Mouse (Mus musculus): ENCODE data around the gene Olfr1352. TPM values are rescaled to one million over a fixed set of nuclear protein-coding genes. Genes with fewer than 3 reads are reported as not detected.
"Not testable (repeated sequence)": the region's sequence is repeated elsewhere in the genome, so short reads cannot be mapped to it uniquely, and the experiment has no call there.

Olfr1352 gene
- polyA plus RNA-seq (2015; fragmentation: Nextera tagmentation; extraction: Ambion mirVana): not detected in 2 replicates

GRCm38 (mm10) chr10:78980750-78981149 lies at the start of gene Olfr1352:
Gene Olfr1352 (plus strand): TSS chr10:78981050.
- Histone ChIP-seq H3K4me3 (ENCODE audit: low read depth, low read length) (no peak within 1 kb of the TSS), H3K9me3 (replicated peaks; ENCODE audit: control insufficient read depth, low read length) (no peaks in the 10 kb centered on the region), H3K9ac (ENCODE audit: low read depth, low read length) (no peak within 1 kb of the TSS), H3K36me3 (ENCODE audit: control insufficient read depth, insufficient read depth) (no peaks in the 10 kb centered on the region), H3K4me2 (ENCODE audit: low read depth, low read length) (no peak within 1 kb of the TSS), H3K27me3 (ENCODE audit: control insufficient read depth, insufficient read depth, low read depth, low read length) (no peaks in the 10 kb centered on the region), H3K4me1 (ENCODE audit: control insufficient read depth, low read depth, low read length) (no peaks in the 10 kb centered on the region), H3K27ac (ENCODE audit: low read length) (no peak within 1 kb of the TSS)
- ATAC-seq (ENCODE audit: low read depth): no peak

GRCm38 (mm10) chr10:78950336-78950735 lies 30.5 kb upstream of the Olfr1352 start, which contains the start of gene Olfr8:
Gene Olfr8 (plus strand): TSS chr10:78950636.
- not testable (repeated sequence) for H3K36me3 ChIP-seq (ENCODE audit: control insufficient read depth, insufficient read depth); H3K27ac ChIP-seq (ENCODE audit: low read length); H3K9ac ChIP-seq (ENCODE audit: low read depth, low read length); H3K4me1 ChIP-seq (ENCODE audit: control insufficient read depth, low read depth, low read length); H3K27me3 ChIP-seq (ENCODE audit: control insufficient read depth, insufficient read depth, low read depth, low read length); H3K4me2 ChIP-seq (ENCODE audit: low read depth, low read length); H3K4me3 ChIP-seq (ENCODE audit: low read depth, low read length); H3K9me3 ChIP-seq (replicated peaks; ENCODE audit: control insufficient read depth, low read length); ATAC-seq (ENCODE audit: low read depth)
- 66% methylated on average over 1 of the region's 1 CpGs for WGBS (ENCODE audit: insufficient replicate concordance)

GRCm38 (mm10) chr10:78963009-78963408 lies 17.8 kb upstream of the Olfr1352 start, which contains the start of gene Olfr1353:
Gene Olfr1353 (plus strand): TSS chr10:78963309.
- H3K4me1 ChIP-seq (ENCODE audit: control insufficient read depth, low read depth, low read length); H3K4me3 ChIP-seq (ENCODE audit: low read depth, low read length): not testable (repeated sequence)

GRCm38 (mm10) chr10:79012172-79012571 lies 31.3 kb downstream of the Olfr1352 start, which contains the start of gene Olfr1351:
Gene Olfr1351 (plus strand): TSS chr10:79012472.
- no peak within 1 kb of the TSS for H3K4me2 ChIP-seq (ENCODE audit: low read depth, low read length)
- WGBS (ENCODE audit: insufficient replicate concordance): 33% methylated on average over 1 of the region's 1 CpGs
- H3K9me3 ChIP-seq (replicated peaks; ENCODE audit: control insufficient read depth, low read length): no peaks in the 10 kb centered on the region
- no peak within 1 kb of the TSS for H3K27ac ChIP-seq (ENCODE audit: low read length)
- H3K36me3 ChIP-seq (ENCODE audit: control insufficient read depth, insufficient read depth): no peaks in the 10 kb centered on the region
- no peak within 1 kb of the TSS for H3K4me3 ChIP-seq (ENCODE audit: low read depth, low read length)
- no peaks in the 10 kb centered on the region for H3K27me3 ChIP-seq (ENCODE audit: control insufficient read depth, insufficient read depth, low read depth, low read length)
- H3K9ac ChIP-seq (ENCODE audit: low read depth, low read length): no peak within 1 kb of the TSS
- ATAC-seq (ENCODE audit: low read depth): no peak
- no peaks in the 10 kb centered on the region for H3K4me1 ChIP-seq (ENCODE audit: control insufficient read depth, low read depth, low read length)

More at GRCm38 (mm10) chr10:78963009-78963408, 17.8 kb upstream of the Olfr1352 start, which contains the start of gene Olfr1353:
- not testable (repeated sequence) for H3K9ac ChIP-seq (ENCODE audit: low read depth, low read length); H3K27ac ChIP-seq (ENCODE audit: low read length); H3K4me2 ChIP-seq (ENCODE audit: low read depth, low read length); H3K27me3 ChIP-seq (ENCODE audit: control insufficient read depth, insufficient read depth, low read depth, low read length); H3K36me3 ChIP-seq (ENCODE audit: control insufficient read depth, insufficient read depth); H3K9me3 ChIP-seq (replicated peaks; ENCODE audit: control insufficient read depth, low read length); ATAC-seq (ENCODE audit: low read depth)

- no peaks in the 10 kb centered on the region for H3K36me3 ChIP-seq (ENCODE audit: control insufficient read depth, insufficient read depth)
- ATAC-seq (ENCODE audit: low read depth): no peak
- no peak within 1 kb of the TSS for H3K4me3 ChIP-seq (ENCODE audit: low read depth, low read length)
Measured at GRCm38 (mm10) chr10:79028441-79028840, 47.6 kb downstream of the Olfr1352 start, which contains the start of gene Olfr57. Gene Olfr57 (plus strand): TSS chr10:79028741.

More at GRCm38 (mm10) chr10:79028441-79028840, 47.6 kb downstream of the Olfr1352 start, which contains the start of gene Olfr57:
- Histone ChIP-seq H3K4me1 (ENCODE audit: control insufficient read depth, low read depth, low read length) (no peaks in the 10 kb centered on the region), H3K4me2 (ENCODE audit: low read depth, low read length) (no peak within 1 kb of the TSS), H3K9me3 (replicated peaks; ENCODE audit: control insufficient read depth, low read length) (no peaks in the 10 kb centered on the region), H3K9ac (ENCODE audit: low read depth, low read length) (no peak within 1 kb of the TSS), H3K27me3 (ENCODE audit: control insufficient read depth, insufficient read depth, low read depth, low read length) (no peaks in the 10 kb centered on the region), H3K27ac (ENCODE audit: low read length) (no peak within 1 kb of the TSS)

Other genes with a start within 250 kb of the Olfr1352 start
- gene Ccdc105, start 228.0 kb upstream of the Olfr1352 start, polyA plus RNA-seq (2015; fragmentation: Nextera tagmentation; extraction: Ambion mirVana): not detected in 2 replicates
- 0.22 and 0.26 TPM in 2 replicates for gene Slc1a6, start 200.6 kb upstream of the Olfr1352 start, polyA plus RNA-seq (2015; fragmentation: Nextera tagmentation; extraction: Ambion mirVana)
- gene Olfr1356, start 128.9 kb upstream of the Olfr1352 start, polyA plus RNA-seq (2015; fragmentation: Nextera tagmentation; extraction: Ambion mirVana): not detected in 2 replicates
- not detected in 2 replicates for gene Olfr1355, start 105.5 kb upstream of the Olfr1352 start, polyA plus RNA-seq (2015; fragmentation: Nextera tagmentation; extraction: Ambion mirVana)
- not detected in 2 replicates for gene Olfr1354, start 67.9 kb upstream of the Olfr1352 start, polyA plus RNA-seq (2015; fragmentation: Nextera tagmentation; extraction: Ambion mirVana)
- not detected in 2 replicates for gene Olfr8, start 30.4 kb upstream of the Olfr1352 start, polyA plus RNA-seq (2015; fragmentation: Nextera tagmentation; extraction: Ambion mirVana)
- not detected in 2 replicates for gene Olfr1353, start 17.7 kb upstream of the Olfr1352 start, polyA plus RNA-seq (2015; fragmentation: Nextera tagmentation; extraction: Ambion mirVana)
- not detected in 2 replicates for gene Olfr1351, start 31.4 kb downstream of the Olfr1352 start, polyA plus RNA-seq (2015; fragmentation: Nextera tagmentation; extraction: Ambion mirVana)
- not detected in 2 replicates for gene Olfr57, start 47.7 kb downstream of the Olfr1352 start, polyA plus RNA-seq (2015; fragmentation: Nextera tagmentation; extraction: Ambion mirVana)
- 3.1 and 3.5 TPM in 2 replicates for gene 2610008E11Rik, start 116.5 kb downstream of the Olfr1352 start, polyA plus RNA-seq (2015; fragmentation: Nextera tagmentation; extraction: Ambion mirVana)
- not detected in 2 replicates for gene Vmn2r80, start 167.7 kb downstream of the Olfr1352 start, polyA plus RNA-seq (2015; fragmentation: Nextera tagmentation; extraction: Ambion mirVana)